Mouse (Mus musculus) embryonic fibroblast, embryonic 13.5 days (primary cell): ENCODE data around the gene Cenpu.

Source experiments
- CTCF ChIP-seq: IDR thresholded peaks from 2 replicates; pipeline ENCODE4 v1.5.1; 2011; ENCODE audit warnings: mild to moderate bottlenecking, control low read depth, low read length, moderate library complexity, borderline replicate concordance; ENCODE audit not compliant: insufficient read depth
- POLR2A ChIP-seq: IDR thresholded peaks from 2 replicates; pipeline ENCODE4 v1.6.1; 2011; ENCODE audit warnings: low read depth, mild to moderate bottlenecking, control low read depth, low read length, moderate library complexity

DNA sequence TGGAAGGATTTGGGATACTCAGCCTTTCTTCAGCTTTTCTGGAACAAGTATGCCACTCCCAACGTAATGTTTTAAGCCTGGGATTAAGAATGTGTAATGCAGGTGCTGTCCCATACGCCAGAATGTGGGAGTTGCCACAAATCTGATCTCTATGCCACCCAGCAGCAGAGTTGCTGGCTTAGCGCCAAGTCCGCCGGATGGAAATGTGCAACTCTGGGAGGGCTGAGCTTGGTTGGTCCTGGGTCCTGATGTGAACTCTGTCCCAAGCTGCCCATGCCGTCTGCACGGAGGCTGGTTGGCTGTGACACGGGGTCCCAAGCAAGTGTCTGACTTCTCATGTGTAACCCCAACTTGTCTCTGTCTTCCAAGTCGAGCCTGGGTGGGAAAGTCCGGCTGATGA lies 25.0 kb upstream of the Cenpu start:
- TF ChIP-seq CTCF (no peak), POLR2A (no peak)
